Mouse (Mus musculus): ENCODE measurements around the gene Auts2. TPM values are rescaled to one million over a fixed set of nuclear protein-coding genes. Genes with fewer than 3 reads are reported as not detected.

Auts2 gene
- total and polyA plus RNA-seq, 3 experiments = not detected

GRCm38 (mm10) chr5:131560773-131561560 is 982.2 kb downstream of the Auts2 start:
- no peak for TF ChIP-seq IRF4 (IDR thresholded peaks at IDR 0.05; ENCODE audit: low read depth, low read length)
- no peak for TF ChIP-seq TBP (conservative IDR thresholded peaks at IDR 0.05; ENCODE audit: low read depth, low read length)
- TF ChIP-seq MYC (IDR thresholded peaks at IDR 0.05; ENCODE audit: low read depth, low read length) = no peak
- TF ChIP-seq RAD21 (IDR thresholded peaks at IDR 0.05; ENCODE audit: low read depth, low read length) = no peak
- TF ChIP-seq ZNF384 (IDR thresholded peaks at IDR 0.05; ENCODE audit: low read depth, low read length) = no peak
- no peak for TF ChIP-seq CTCF (conservative IDR thresholded peaks at IDR 0.05 in 1 of 2, IDR thresholded peaks at IDR 0.05 in 1 of 2; ENCODE audit: low read depth in 2 of 2, low read length in 2 of 2)
- TF ChIP-seq JUN (IDR thresholded peaks at IDR 0.05; ENCODE audit: insufficient read depth, low read depth, low read length) = no peak
- TF ChIP-seq UBTF (IDR thresholded peaks at IDR 0.05; ENCODE audit: low read depth, low read length) = no peak
- TF ChIP-seq JUND (conservative IDR thresholded peaks at IDR 0.05; ENCODE audit: low read depth, low read length) = no peak
- no peak for TF ChIP-seq E2F4 (IDR thresholded peaks at IDR 0.05; ENCODE audit: insufficient replicate concordance, low read depth, low read length)
- TF ChIP-seq RCOR1 (conservative IDR thresholded peaks at IDR 0.05; ENCODE audit: low read depth, low read length) = no peak
- TF ChIP-seq SIN3A (IDR thresholded peaks at IDR 0.05; ENCODE audit: low read length) = no peak
- TF ChIP-seq EP300 (IDR thresholded peaks at IDR 0.05; ENCODE audit: low read length) = no peak
- no peak for TF ChIP-seq ZC3H11A (IDR thresholded peaks at IDR 0.05; ENCODE audit: low read depth, low read length)
- TF ChIP-seq ZMIZ1 (IDR thresholded peaks at IDR 0.05; ENCODE audit: low read depth, low read length) = no peak
- no peak for TF ChIP-seq MEF2A (IDR thresholded peaks at IDR 0.05; ENCODE audit: borderline replicate concordance, low read depth, low read length)
- no peak for TF ChIP-seq BHLHE40 (IDR thresholded peaks at IDR 0.05; ENCODE audit: low read depth, low read length)
- dilution Hi-C loops (cut with MboI; ENCODE audit: extremely low pct_ligation_motif_present, extremely low pct_unique_long_range_greater_than_20kb, low sequenced_read_pairs) = no loop called here
- H3K4me2 ChIP-seq (ENCODE audit: insufficient read depth, low read depth, poor library complexity, severe bottlenecking) = no peak overlapping the region

GRCm38 (mm10) chr5:131558403-131559174 is 984.6 kb downstream of the Auts2 start:
- TF ChIP-seq IRF4 (IDR thresholded peaks at IDR 0.05; ENCODE audit: low read depth, low read length) (no peak), ETS1 (conservative IDR thresholded peaks at IDR 0.05; ENCODE audit: low read depth, low read length) (no peak), MXI1 (IDR thresholded peaks at IDR 0.05; ENCODE audit: low read depth, low read length) (no peak), CHD2 (IDR thresholded peaks at IDR 0.05; ENCODE audit: low read length) (no peak), HCFC1 (IDR thresholded peaks at IDR 0.05; ENCODE audit: low read depth, low read length) (no peak), KAT2A (IDR thresholded peaks at IDR 0.05; ENCODE audit: insufficient replicate concordance, low read length) (no peak), JUND (conservative IDR thresholded peaks at IDR 0.05; ENCODE audit: low read depth, low read length) (no peak), POLR2A (IDR thresholded peaks at IDR 0.05; ENCODE audit: low read depth, low read length) (no peak), ZNF384 (IDR thresholded peaks at IDR 0.05; ENCODE audit: low read depth, low read length) (no peak), TCF12 (IDR thresholded peaks at IDR 0.05; ENCODE audit: low read depth, low read length) (no peak)
- dilution Hi-C loops (cut with MboI; ENCODE audit: extremely low pct_ligation_motif_present, extremely low pct_unique_long_range_greater_than_20kb, low sequenced_read_pairs) (no loop called here), in situ Hi-C loops (cut with MboI; ENCODE audit: low pct_ligation_motif_present, low pct_unique_long_range_greater_than_20kb, low sequenced_read_pairs) (no loop called here)
- Histone ChIP-seq H3K4me1 (ENCODE audit: control insufficient read depth in 1 of 2, insufficient read depth in 2 of 2) (no peaks in the 10 kb centered on the region), H3K27me3 (replicated peaks) (no peaks in the 10 kb centered on the region), H3K4me2 (ENCODE audit: insufficient read depth, low read depth, poor library complexity, severe bottlenecking) (no peak overlapping the region), H3K9me3 (replicated peaks; ENCODE audit: low read length) (peaks cover 76% of the 10 kb centered on the region), H3K79me2 (replicated peaks; ENCODE audit: control insufficient read depth, extremely low read depth, insufficient read depth, poor library complexity, severe bottlenecking) (no peaks in the 10 kb centered on the region), H3K36me3 (replicated peaks in 1 of 2; ENCODE audit: control insufficient read depth in 1 of 2, insufficient read depth in 1 of 2, low read length in 1 of 2) (no peaks in the 10 kb centered on the region), H3K4me3 (replicated peaks in 1 of 3; ENCODE audit: low read depth in 2 of 3, low read length in 2 of 3, poor library complexity in 1 of 3) (no peak overlapping the region), H3K9ac (ENCODE audit: insufficient read depth, low read depth) (no peak overlapping the region), H3K27ac (ENCODE audit: insufficient read depth, low read depth) (no peak overlapping the region)
- no peak for DNase-seq (ENCODE audit: extremely low read depth)

More at GRCm38 (mm10) chr5:131560773-131561560, 982.2 kb downstream of the Auts2 start:
- Histone ChIP-seq H3K9me3 (replicated peaks; ENCODE audit: low read length) (peaks cover 76% of the 10 kb centered on the region), H3K27me3 (replicated peaks) (no peaks in the 10 kb centered on the region), H3K27ac (ENCODE audit: insufficient read depth, low read depth) (no peak overlapping the region), H3K4me3 (replicated peaks in 1 of 3; ENCODE audit: low read depth in 2 of 3, low read length in 2 of 3, poor library complexity in 1 of 3) (no peak overlapping the region), H3K4me1 (ENCODE audit: control insufficient read depth in 1 of 2, insufficient read depth in 2 of 2) (no peaks in the 10 kb centered on the region), H3K79me2 (replicated peaks; ENCODE audit: control insufficient read depth, extremely low read depth, insufficient read depth, poor library complexity, severe bottlenecking) (no peaks in the 10 kb centered on the region), H3K9ac (ENCODE audit: insufficient read depth, low read depth) (no peak overlapping the region), H3K36me3 (replicated peaks in 1 of 2; ENCODE audit: control insufficient read depth in 1 of 2, insufficient read depth in 1 of 2, low read length in 1 of 2) (no peaks in the 10 kb centered on the region)
- in situ Hi-C loops (cut with MboI; ENCODE audit: low pct_ligation_motif_present, low pct_unique_long_range_greater_than_20kb, low sequenced_read_pairs) = no loop called here
- DNase-seq (ENCODE audit: extremely low read depth) = no peak

Data from CH12.LX (cell line).